Mouse (Mus musculus) liver, embryonic 14.5 days (tissue): ENCODE results near the gene Fer. TPM values are rescaled to one million over a fixed set of nuclear protein-coding genes. Genes with fewer than 3 reads are reported as not detected.

Experiments used
- ATAC-seq: fragments of 200-750 bp; cut with Nextera tagmentation; 2 replicates; pipeline ENCODE4 v1.8.0; 2017; ENCODE audit warnings: moderate number of reproducible peaks, mild to moderate bottlenecking, moderate library complexity; ENCODE audit not compliant: insufficient read depth
- DNase-seq, 3 experiments: peaks; one replicate each; pipeline ENCODE4 v3.0.0-alpha.2; 2012 to 2013; ENCODE audit warnings: low read depth in 3 of 3, low spot score in 3 of 3
- H3K27ac ChIP-seq: fragments of 300-500 bp; sonication (generic); 2 replicates; pipeline ENCODE4 v1.5.1; 2014; ENCODE audit warnings: moderate library complexity, mild to moderate bottlenecking, control low read depth, inconsistent platforms
- H3K27me3 ChIP-seq: fragments of 300-500 bp; sonication (generic); 2 replicates; pipeline ENCODE4 v1.6.1; 2014; ENCODE audit warnings: mild to moderate bottlenecking, low read length, moderate library complexity; ENCODE audit not compliant: control insufficient read depth, insufficient read depth
- H3K36me3 ChIP-seq: fragments of 300-500 bp; sonication (generic); replicated peaks from 2 replicates; pipeline ENCODE4 v1.6.1; 2014; ENCODE audit warnings: low read depth; ENCODE audit not compliant: control insufficient read depth, insufficient read depth
- H3K4me1 ChIP-seq, 2 experiments: fragments of 200-500 bp in 1 of 2; fragments of 300-500 bp in 1 of 2; sonication (generic) in 1 of 2; replicated peaks; 2 replicates each; pipeline ENCODE4 v1.6.1; 2012 to 2014; ENCODE audit warnings: antibody characterized with exemption in 1 of 2, inconsistent platforms in 1 of 2, low read length in 1 of 2; ENCODE audit not compliant: control insufficient read depth in 2 of 2, insufficient read depth in 2 of 2
- H3K4me2 ChIP-seq: fragments of 300-500 bp; sonication (generic); 2 replicates; pipeline ENCODE4 v1.6.1; 2014; ENCODE audit warnings: low read depth, mild to moderate bottlenecking, control low read depth, moderate library complexity
- H3K4me3 ChIP-seq, 2 experiments: fragments of 200-500 bp in 1 of 2; fragments of 300-500 bp in 1 of 2; sonication (generic) in 1 of 2; 2 replicates each; pipeline ENCODE4 v1.5.1; 2012 to 2014; ENCODE audit warnings: low read depth in 2 of 2, low read length in 2 of 2, mild to moderate bottlenecking in 2 of 2, control low read depth in 1 of 2, inconsistent platforms in 1 of 2, moderate library complexity in 1 of 2; ENCODE audit not compliant: insufficient read depth in 1 of 2
- H3K9ac ChIP-seq: fragments of 300-500 bp; sonication (generic); replicated peaks from 2 replicates; pipeline ENCODE4 v1.6.1; 2014; ENCODE audit warnings: mild to moderate bottlenecking, control low read depth, moderate library complexity
- H3K9me3 ChIP-seq: fragments of 300-500 bp; sonication (generic); 2 replicates; pipeline ENCODE4 v1.6.1; 2016; ENCODE audit warnings: low read length, mixed read lengths; ENCODE audit not compliant: control insufficient read depth
- CTCF ChIP-seq: IDR thresholded peaks from 2 replicates; pipeline ENCODE4 v1.5.1; 2016; ENCODE audit warnings: antibody characterized with exemption, low read depth, control low read depth
- EP300 ChIP-seq: IDR thresholded peaks from 2 replicates; pipeline ENCODE4 v1.6.1; 2016; ENCODE audit warnings: antibody characterized with exemption, low read depth
- WGBS: fragments of 180-500 bp; shearing (Covaris S2); extraction: QIAGEN DNeasy Blood & Tissue Kit; methylation state at CpG from one replicate; pipeline ENCODE4 v1.1.7; 2014; ENCODE audit not compliant: insufficient replicate concordance; 5-methylcytosine and 5-hydroxymethylcytosine counted together
- polyA plus RNA-seq, 2 experiments: library from polyadenylated mRNA; depleted of rRNA in 1 of 2; stranded (reverse) in 1 of 2; unstranded in 1 of 2; fragments of >200 nt; fragmentation: Nextera tagmentation in 1 of 2; extraction: Ambion mirVana in 1 of 2; gene quantifications; 2 replicates each; pipeline versions ENCODE4 v1.2.1 to v1.2.3; 2012 to 2014

Fer gene
- polyA plus RNA-seq, 2 experiments = 2.9 to 7.0 TPM

- Histone ChIP-seq H3K4me1 (no peaks in the 10 kb centered on the region; a peak in 1 of 4 replicates), H3K9ac (no peak overlapping the region), H3K9me3 (no peaks in the 10 kb centered on the region), H3K36me3 (no peaks in the 10 kb centered on the region), H3K4me3 (no peak overlapping the region), H3K4me2 (no peak overlapping the region), H3K27ac (no peak overlapping the region), H3K27me3 (no peaks in the 10 kb centered on the region)
- 78% methylated on average over 7 of the region's 7 CpGs for WGBS
- ATAC-seq (no peak), DNase-seq (no peak)
- no peak for TF ChIP-seq EP300
- no peak for TF ChIP-seq CTCF
Observed at GRCm38 (mm10) chr17:64077392-64077791, 214.5 kb downstream of the Fer start.

- H3K4me3 ChIP-seq = no peak overlapping the region
- no peak overlapping the region for H3K27ac ChIP-seq
- H3K4me2 ChIP-seq = no peak overlapping the region
- ATAC-seq (no peak), DNase-seq (no peak)
- 66% methylated on average over 5 of the region's 5 CpGs for WGBS
- no peak overlapping the region for H3K9ac ChIP-seq
- no peak for TF ChIP-seq CTCF
- TF ChIP-seq EP300 = no peak
- no peaks in the 10 kb centered on the region for H3K27me3 ChIP-seq
- H3K36me3 ChIP-seq = no peaks in the 10 kb centered on the region
- H3K4me1 ChIP-seq = no peaks in the 10 kb centered on the region
- H3K9me3 ChIP-seq = no peaks in the 10 kb centered on the region
Observed at GRCm38 (mm10) chr17:64084751-64085150, 221.9 kb downstream of the Fer start.

GRCm38 (mm10) chr17:64085493-64085892 lies 222.6 kb downstream of the Fer start:
- no peak overlapping the region for H3K9ac ChIP-seq
- no peaks in the 10 kb centered on the region for H3K9me3 ChIP-seq
- 65% methylated on average over 2 of the region's 2 CpGs for WGBS
- no peak overlapping the region for H3K27ac ChIP-seq
- H3K4me3 ChIP-seq = no peak overlapping the region
- ATAC-seq = no peak
- no peak for TF ChIP-seq EP300
- no peaks in the 10 kb centered on the region for H3K36me3 ChIP-seq
- H3K4me1 ChIP-seq = no peaks in the 10 kb centered on the region
- H3K27me3 ChIP-seq = no peaks in the 10 kb centered on the region
- DNase-seq = no peak
- H3K4me2 ChIP-seq = no peak overlapping the region

- Histone ChIP-seq H3K27me3 (no peaks in the 10 kb centered on the region), H3K9ac (no peak overlapping the region), H3K4me2 (no peak overlapping the region), H3K36me3 (no peaks in the 10 kb centered on the region), H3K9me3 (no peaks in the 10 kb centered on the region), H3K4me3 (no peak overlapping the region), H3K27ac (no peak overlapping the region), H3K4me1 (no peaks in the 10 kb centered on the region)
- TF ChIP-seq CTCF = no peak
- DNase-seq = no peak
- no peak for ATAC-seq
- WGBS = 83% methylated on average over 11 of the region's 11 CpGs
Observed at GRCm38 (mm10) chr17:64086875-64087608, 224.2 kb downstream of the Fer start.

GRCm38 (mm10) chr17:64087871-64088270 lies 225.0 kb downstream of the Fer start:
- ATAC-seq = no peak
- H3K4me2 ChIP-seq = no peak overlapping the region
- no peaks in the 10 kb centered on the region for H3K4me1 ChIP-seq
- 73% methylated on average over 3 of the region's 3 CpGs for WGBS
- TF ChIP-seq EP300 = no peak
- no peak for TF ChIP-seq CTCF
- H3K36me3 ChIP-seq = no peaks in the 10 kb centered on the region
- no peak overlapping the region for H3K27ac ChIP-seq
- no peaks in the 10 kb centered on the region for H3K9me3 ChIP-seq
- no peaks in the 10 kb centered on the region for H3K27me3 ChIP-seq
- no peak overlapping the region for H3K9ac ChIP-seq
- H3K4me3 ChIP-seq = no peak overlapping the region
- DNase-seq = no peak
